Mouse (Mus musculus) limb, embryonic 15.5 days (tissue): ENCODE results near the gene Anks6. TPM values are rescaled to one million over a fixed set of nuclear protein-coding genes. Genes with fewer than 3 reads are reported as not detected.

Source experiments
- ATAC-seq: fragments of 200-750 bp; cut with Nextera tagmentation; 2 replicates; pipeline ENCODE4 v1.8.0; 2017; ENCODE audit warnings: low read depth, moderate TSS enrichment; ENCODE audit not compliant: insufficient number of reproducible peaks, low FRiP score, low TSS enrichment
- H3K27ac ChIP-seq: fragments of 300-500 bp; sonication (generic); 2 replicates; pipeline ENCODE4 v1.5.1; 2015; ENCODE audit warnings: moderate library complexity, mild to moderate bottlenecking, inconsistent platforms
- H3K27me3 ChIP-seq: fragments of 300-500 bp; sonication (generic); 2 replicates; pipeline ENCODE4 v1.6.1; 2015; ENCODE audit warnings: inconsistent platforms
- H3K36me3 ChIP-seq: fragments of 300-500 bp; sonication (generic); 2 replicates; pipeline ENCODE4 v1.6.1; 2015; ENCODE audit warnings: inconsistent platforms
- H3K4me1 ChIP-seq: fragments of 300-500 bp; sonication (generic); 2 replicates; pipeline ENCODE4 v1.6.1; 2015; ENCODE audit warnings: inconsistent platforms
- H3K4me2 ChIP-seq: fragments of 300-500 bp; sonication (generic); 2 replicates; pipeline ENCODE4 v1.6.1; 2015; ENCODE audit warnings: mild to moderate bottlenecking, inconsistent platforms
- H3K4me3 ChIP-seq: fragments of 300-500 bp; sonication (generic); 2 replicates; pipeline ENCODE4 v1.5.1; 2015; ENCODE audit warnings: mild to moderate bottlenecking, inconsistent platforms
- H3K9ac ChIP-seq: fragments of 300-500 bp; sonication (generic); 2 replicates; pipeline ENCODE4 v1.6.1; 2015; ENCODE audit warnings: inconsistent platforms
- H3K9me3 ChIP-seq: fragments of 300-500 bp; sonication (generic); 2 replicates; pipeline ENCODE4 v1.6.1; 2016; ENCODE audit warnings: inconsistent platforms
- WGBS: fragments of 180-500 bp; shearing (Covaris S2); methylation state at CpG from one replicate; pipeline ENCODE4 v1.1.7; 2015; 5-methylcytosine and 5-hydroxymethylcytosine counted together
- polyA plus RNA-seq: library from polyadenylated mRNA; unstranded; fragments of >200 nt; fragmentation: Nextera tagmentation; extraction: Ambion mirVana; gene quantifications from 2 replicates; pipeline ENCODE4 v1.2.1, GENCODE M21; 2015

Anks6 gene
- polyA plus RNA-seq, 1 experiment from 2014 or later: 4.1 TPM

DNA sequence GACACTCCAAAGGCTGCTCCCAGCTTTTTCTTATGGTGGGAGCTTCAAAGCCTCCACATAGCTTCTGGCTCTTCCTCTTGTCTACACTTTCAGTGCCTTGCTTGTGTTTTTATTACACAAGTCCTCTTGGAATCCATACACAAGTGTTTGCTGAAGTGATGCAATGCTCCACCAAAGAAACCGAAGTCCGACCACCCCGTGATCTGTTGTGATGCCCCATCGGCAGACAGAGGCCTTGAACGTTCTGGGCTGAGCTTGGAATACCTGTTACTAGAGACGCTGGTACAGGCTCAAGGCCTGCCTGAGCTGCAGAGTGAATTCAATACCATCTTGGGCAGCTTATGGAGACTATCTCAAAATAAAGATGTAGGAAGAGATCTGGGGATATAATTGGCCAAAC lies 69.4 kb downstream of the Anks6 start:
- H3K4me2 ChIP-seq: no peak overlapping the region
- no peak overlapping the region for H3K4me3 ChIP-seq
- H3K9me3 ChIP-seq: no peaks in the 10 kb centered on the region
- WGBS: 88% methylated on average over 6 of the region's 6 CpGs
- peaks cover 59% of the 10 kb centered on the region for H3K27me3 ChIP-seq
- no peak for ATAC-seq
- H3K36me3 ChIP-seq: no peaks in the 10 kb centered on the region
- peaks cover 24% of the 10 kb centered on the region for H3K4me1 ChIP-seq
- H3K9ac ChIP-seq: no peak overlapping the region
- H3K27ac ChIP-seq: no peak overlapping the region

DNA sequence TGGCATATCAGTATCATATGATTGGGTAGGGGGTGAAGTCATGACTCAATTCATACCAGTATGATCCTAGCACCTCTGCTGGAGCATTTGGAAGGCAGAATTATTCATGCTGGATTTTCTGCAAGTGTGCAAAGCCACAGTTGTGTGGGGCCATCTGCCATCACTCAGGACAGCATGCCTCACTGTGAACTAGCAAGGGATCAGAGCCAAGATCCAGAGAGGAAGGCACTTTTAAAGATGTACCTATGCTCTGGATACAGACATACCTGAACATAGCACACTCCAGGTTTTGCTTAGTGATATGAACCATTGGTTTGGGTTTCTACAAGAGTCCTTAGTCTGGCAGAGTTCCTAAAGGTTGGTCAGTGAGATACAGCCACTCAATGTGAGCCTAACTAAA lies 71.2 kb downstream of the Anks6 start:
- Histone ChIP-seq H3K4me2 (no peak overlapping the region), H3K27ac (no peak overlapping the region), H3K4me3 (no peak overlapping the region), H3K9ac (no peak overlapping the region), H3K4me1 (peaks cover 13% of the 10 kb centered on the region), H3K9me3 (no peaks in the 10 kb centered on the region), H3K36me3 (no peaks in the 10 kb centered on the region), H3K27me3 (peaks cover 49% of the 10 kb centered on the region)
- no peak for ATAC-seq

DNA sequence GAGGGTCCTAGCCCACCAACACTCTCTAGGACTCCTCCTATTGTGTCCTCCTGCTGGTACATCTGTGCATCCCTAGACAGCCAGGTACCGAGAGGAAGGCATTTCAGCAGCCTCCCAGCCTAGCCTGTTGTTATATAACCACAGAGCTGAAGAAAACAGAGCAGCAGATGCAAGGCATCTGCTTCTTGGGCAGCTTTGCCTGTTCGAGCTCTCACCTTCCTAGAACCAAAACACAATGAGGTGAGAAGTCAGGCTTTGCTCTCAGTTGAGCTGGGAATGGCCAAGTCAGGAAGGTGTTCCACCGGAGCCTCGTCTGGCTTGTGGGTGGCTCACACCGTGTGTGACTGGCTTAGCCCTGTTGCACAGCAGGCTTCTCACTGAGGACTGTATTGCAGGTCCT lies 74.3 kb downstream of the Anks6 start:
- Histone ChIP-seq H3K4me2 (no peak overlapping the region), H3K27ac (no peak overlapping the region), H3K4me1 (no peaks in the 10 kb centered on the region), H3K9ac (no peak overlapping the region), H3K4me3 (no peak overlapping the region), H3K27me3 (peaks cover 18% of the 10 kb centered on the region), H3K36me3 (no peaks in the 10 kb centered on the region), H3K9me3 (no peaks in the 10 kb centered on the region)
- no peak for ATAC-seq
- 64% methylated on average over 5 of the region's 5 CpGs for WGBS

DNA sequence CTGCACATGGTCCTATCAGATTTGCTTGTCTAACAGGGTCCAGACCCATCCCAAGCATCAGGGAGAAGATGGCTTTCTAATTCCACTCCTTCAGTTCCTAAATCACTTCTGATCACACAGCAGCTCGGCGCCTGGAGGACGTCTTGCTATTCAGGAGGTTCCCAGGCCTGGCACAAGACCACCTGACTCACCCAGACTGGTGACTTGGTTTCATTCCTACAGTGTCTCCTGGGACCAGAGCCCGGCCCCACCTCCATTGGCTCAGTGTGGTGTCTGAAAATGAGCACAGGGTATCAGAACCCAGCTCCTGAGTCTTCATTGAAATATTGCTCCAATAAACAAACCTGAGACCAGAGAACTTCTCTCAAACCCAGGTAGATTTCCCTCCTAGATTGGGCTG lies 75.1 kb downstream of the Anks6 start:
- no peak overlapping the region for H3K4me3 ChIP-seq
- no peak overlapping the region for H3K4me2 ChIP-seq
- no peaks in the 10 kb centered on the region for H3K9me3 ChIP-seq
- no peak overlapping the region for H3K27ac ChIP-seq
- WGBS: 72% methylated on average over 4 of the region's 4 CpGs
- ATAC-seq: no peak
- peaks cover 13% of the 10 kb centered on the region for H3K27me3 ChIP-seq
- H3K4me1 ChIP-seq: no peaks in the 10 kb centered on the region
- H3K9ac ChIP-seq: no peak overlapping the region
- H3K36me3 ChIP-seq: no peaks in the 10 kb centered on the region

DNA sequence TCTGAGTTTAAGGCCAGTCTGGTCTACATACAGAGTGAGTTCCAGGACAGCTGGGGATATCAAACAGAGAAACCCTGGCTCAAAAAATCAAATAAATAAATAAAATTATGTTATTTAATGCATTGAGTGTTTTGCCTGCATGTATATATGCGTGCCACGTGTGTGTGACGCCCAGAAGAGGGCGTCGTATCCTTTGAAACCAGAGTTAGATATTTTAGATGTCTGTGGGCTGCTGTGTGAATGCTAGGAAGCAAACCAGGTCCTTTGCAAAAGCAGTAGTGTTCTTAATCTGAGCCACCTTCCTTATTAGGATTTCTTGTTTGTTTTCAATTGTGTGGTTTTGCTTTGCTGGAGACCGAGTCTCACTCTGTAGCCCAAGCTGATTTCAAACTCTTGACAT lies 78.9 kb downstream of the Anks6 start:
- Histone ChIP-seq H3K27me3 (peaks cover 8% of the 10 kb centered on the region; the same call in 1 of the 2 replicates), H3K27ac (no peak overlapping the region), H3K9ac (no peak overlapping the region), H3K4me1 (no peaks in the 10 kb centered on the region), H3K4me3 (no peak overlapping the region), H3K36me3 (no peaks in the 10 kb centered on the region), H3K9me3 (no peaks in the 10 kb centered on the region), H3K4me2 (no peak overlapping the region)
- ATAC-seq: no peak
- 85% methylated on average over 6 of the region's 6 CpGs for WGBS

DNA sequence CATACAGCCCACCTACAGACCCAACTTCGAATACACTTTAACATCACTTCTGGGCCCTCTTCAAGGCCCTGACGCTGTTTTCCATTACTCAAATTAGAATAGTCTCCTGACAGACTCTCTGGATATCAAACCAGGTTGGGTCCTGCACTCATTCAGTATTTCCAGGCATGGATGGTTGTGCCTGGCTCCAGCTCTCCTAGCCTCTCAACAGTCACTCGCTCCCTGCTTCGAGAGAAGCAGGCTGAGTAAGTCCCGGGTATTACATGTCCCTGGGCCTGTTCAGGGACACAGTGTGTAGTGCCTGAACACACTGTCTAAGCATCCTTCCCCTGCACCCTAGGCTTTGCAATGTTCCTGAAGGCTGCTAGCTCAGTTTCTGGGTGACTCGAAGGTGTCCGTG lies 80.1 kb downstream of the Anks6 start:
- no peak overlapping the region for H3K4me2 ChIP-seq
- no peaks in the 10 kb centered on the region for H3K4me1 ChIP-seq
- no peaks in the 10 kb centered on the region for H3K9me3 ChIP-seq
- no peaks in the 10 kb centered on the region for H3K36me3 ChIP-seq
- H3K27me3 ChIP-seq: peaks cover 3% of the 10 kb centered on the region; the same call in 1 of the 2 replicates
- no peak overlapping the region for H3K4me3 ChIP-seq
- H3K27ac ChIP-seq: no peak overlapping the region
- no peak overlapping the region for H3K9ac ChIP-seq
- ATAC-seq: no peak
- WGBS: 88% methylated on average over 7 of the region's 7 CpGs

DNA sequence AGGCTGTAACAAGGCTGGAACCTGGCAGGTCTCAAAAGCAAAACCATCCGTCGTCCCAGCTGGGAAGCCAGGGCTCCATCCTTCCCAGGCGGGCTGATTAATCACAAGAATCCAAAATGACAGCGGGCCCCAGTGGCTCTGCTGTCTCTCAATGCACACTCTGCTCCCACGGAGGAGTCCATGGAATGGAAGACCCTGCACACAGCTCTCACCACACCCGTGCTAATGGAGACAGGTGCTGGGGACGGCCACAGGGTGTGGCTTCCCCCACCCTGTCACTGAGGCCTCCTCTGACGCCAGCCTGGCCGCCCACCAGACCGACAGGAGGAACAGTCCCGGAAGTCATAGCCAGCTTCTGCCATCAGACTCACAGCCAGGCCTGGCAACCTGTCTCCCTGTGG lies 80.6 kb downstream of the Anks6 start:
- no peak overlapping the region for H3K4me2 ChIP-seq
- H3K36me3 ChIP-seq: no peaks in the 10 kb centered on the region
- H3K27me3 ChIP-seq: no peaks in the 10 kb centered on the region
- 58% methylated on average over 9 of the region's 11 CpGs for whole genome bisulfite sequencing
- no peaks in the 10 kb centered on the region for H3K4me1 ChIP-seq
- H3K9me3 ChIP-seq: no peaks in the 10 kb centered on the region
- ATAC-seq: no peak
- no peak overlapping the region for H3K27ac ChIP-seq
- H3K4me3 ChIP-seq: no peak overlapping the region
- H3K9ac ChIP-seq: no peak overlapping the region

DNA sequence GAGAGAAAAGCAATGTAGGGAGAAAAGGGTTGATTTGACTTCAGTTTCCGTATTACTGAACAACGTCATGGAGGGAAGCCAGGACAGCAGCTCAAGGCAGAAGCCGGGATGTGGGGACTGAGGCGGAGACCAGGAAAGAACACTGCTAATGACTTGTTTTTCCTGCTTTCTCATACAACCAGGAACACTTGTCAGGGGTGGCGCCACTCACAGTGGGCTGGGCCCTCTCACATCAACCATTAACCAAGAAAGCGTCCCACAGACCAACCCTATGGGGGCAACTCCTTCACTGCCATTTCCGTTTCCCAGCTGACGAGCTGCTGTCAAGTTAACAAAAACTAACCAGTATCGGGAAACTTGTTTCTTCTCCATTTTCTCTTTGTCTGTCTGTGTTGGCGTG lies 83.9 kb downstream of the Anks6 start:
- H3K9ac ChIP-seq: no peak overlapping the region
- no peaks in the 10 kb centered on the region for H3K4me1 ChIP-seq
- no peak for ATAC-seq
- H3K27ac ChIP-seq: no peak overlapping the region
- WGBS: 69% methylated on average over 10 of the region's 10 CpGs
- H3K27me3 ChIP-seq: no peaks in the 10 kb centered on the region
- no peak overlapping the region for H3K4me2 ChIP-seq
- no peaks in the 10 kb centered on the region for H3K9me3 ChIP-seq
- H3K36me3 ChIP-seq: no peaks in the 10 kb centered on the region
- no peak overlapping the region for H3K4me3 ChIP-seq

DNA sequence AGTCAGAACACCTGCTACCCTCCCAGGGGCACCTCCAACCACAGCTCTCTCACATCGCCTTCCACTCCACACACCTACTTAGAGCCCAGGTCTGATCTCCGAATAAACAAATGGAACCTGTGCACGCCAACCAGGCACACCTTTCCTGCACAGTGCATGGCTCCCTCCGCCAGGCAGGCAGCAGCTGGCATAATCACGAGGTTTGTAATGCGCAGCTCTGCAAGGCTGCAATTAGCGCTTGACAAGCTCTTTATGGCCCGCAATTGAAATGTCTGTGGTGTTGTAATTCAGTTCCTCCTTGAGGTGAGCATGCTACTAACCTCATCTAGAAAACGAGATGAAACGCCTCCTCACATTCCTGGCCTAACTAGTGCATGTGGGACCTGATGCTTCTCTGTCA lies 89.2 kb downstream of the Anks6 start:
- H3K4me2 ChIP-seq: no peak overlapping the region
- 46% methylated on average over 10 of the region's 10 CpGs for WGBS
- no peaks in the 10 kb centered on the region for H3K36me3 ChIP-seq
- H3K4me3 ChIP-seq: no peak overlapping the region
- no peaks in the 10 kb centered on the region for H3K9me3 ChIP-seq
- ATAC-seq: no peak
- H3K27me3 ChIP-seq: no peaks in the 10 kb centered on the region
- H3K9ac ChIP-seq: no peak overlapping the region
- H3K4me1 ChIP-seq: no peaks in the 10 kb centered on the region
- no peak overlapping the region for H3K27ac ChIP-seq

DNA sequence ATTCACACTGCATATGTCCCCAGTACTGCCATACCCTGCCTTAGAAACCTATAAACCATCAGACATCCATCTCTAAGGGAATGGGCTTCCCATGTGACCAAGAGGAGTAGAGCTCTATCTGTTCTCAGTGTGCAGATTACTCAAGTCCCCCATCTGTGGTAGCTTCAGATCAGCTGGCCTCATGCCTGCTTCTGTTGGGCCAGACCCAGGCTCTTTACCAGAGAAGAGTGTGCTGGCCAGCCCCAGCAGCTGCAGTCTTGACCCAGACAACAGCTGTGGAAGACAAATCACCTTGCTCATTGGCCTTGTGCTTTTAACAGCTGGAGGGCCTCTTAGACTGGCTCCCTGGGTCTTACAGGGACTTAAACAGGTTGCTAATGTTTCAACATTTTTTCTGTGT lies 90.7 kb downstream of the Anks6 start:
- no peak overlapping the region for H3K27ac ChIP-seq
- H3K4me3 ChIP-seq: no peak overlapping the region
- H3K4me1 ChIP-seq: no peaks in the 10 kb centered on the region
- H3K9ac ChIP-seq: no peak overlapping the region
- no peaks in the 10 kb centered on the region for H3K36me3 ChIP-seq
- H3K9me3 ChIP-seq: no peaks in the 10 kb centered on the region
- no peaks in the 10 kb centered on the region for H3K27me3 ChIP-seq
- ATAC-seq: no peak
- H3K4me2 ChIP-seq: no peak overlapping the region

Other genes with a start within 250 kb of the Anks6 start
- 0.05 and 0.06 TPM in 2 replicates for gene Gabbr2, start 65.6 kb downstream of the Anks6 start, polyA plus RNA-seq
- gene Galnt12, start 34.5 kb upstream of the Anks6 start, polyA plus RNA-seq: 3.7 and 4.8 TPM in 2 replicates
- gene Col15a1, start 150.7 kb upstream of the Anks6 start, polyA plus RNA-seq: 25.0 and 26.9 TPM in 2 replicates